Mouse (Mus musculus): ENCODE results near the gene Vps8. TPM values are rescaled to one million over a fixed set of nuclear protein-coding genes. Genes with fewer than 3 reads are reported as not detected.

Gene Vps8
- polyA plus RNA-seq, 1 experiment from 2014 or later, result 7.0 TPM

- Histone ChIP-seq H3K27ac (replicated peaks) (peak overlapping the region; percentile 71), H3K27me3 (ENCODE audit: control insufficient read depth, insufficient read depth, low read length) (no peaks in the 10 kb centered on the region), H3K4me1 (replicated peaks; ENCODE audit: control insufficient read depth, insufficient read depth) (no peaks in the 10 kb centered on the region), H3K4me3 (ENCODE audit: low read depth, low read length) (no peak overlapping the region), H3K36me3 (ENCODE audit: control insufficient read depth, insufficient read depth, low read length) (no peaks in the 10 kb centered on the region), H3K9me3 (ENCODE audit: control insufficient read depth, low read length) (no peaks in the 10 kb centered on the region), H3K9ac (ENCODE audit: low read length) (no peak overlapping the region), H3K4me2 (replicated peaks; ENCODE audit: low read depth) (no peak overlapping the region)
- DNase-seq (ENCODE audit: low spot score) (no peak), ATAC-seq (ENCODE audit: low FRiP score, low TSS enrichment) (peak; percentile 65; the same call in 1 of the 2 replicates)
- WGBS, result 43% methylated on average over 4 of the region's 4 CpGs
- TF ChIP-seq EP300 (optimal IDR thresholded peaks at IDR 0.05) (no peak), CTCF (IDR thresholded peaks at IDR 0.05; ENCODE audit: low read depth) (no peak)
These were observed 76.1 kb downstream of the Vps8 start for GRCm38 (mm10) chr16:21498984-21499383.

GRCm38 (mm10) chr16:21499656-21500055 is 76.7 kb downstream of the Vps8 start:
- WGBS, result 53% methylated on average over 7 of the region's 7 CpGs
- TF ChIP-seq CTCF (IDR thresholded peaks at IDR 0.05; ENCODE audit: low read depth) (no peak), EP300 (optimal IDR thresholded peaks at IDR 0.05) (no peak)

DNA sequence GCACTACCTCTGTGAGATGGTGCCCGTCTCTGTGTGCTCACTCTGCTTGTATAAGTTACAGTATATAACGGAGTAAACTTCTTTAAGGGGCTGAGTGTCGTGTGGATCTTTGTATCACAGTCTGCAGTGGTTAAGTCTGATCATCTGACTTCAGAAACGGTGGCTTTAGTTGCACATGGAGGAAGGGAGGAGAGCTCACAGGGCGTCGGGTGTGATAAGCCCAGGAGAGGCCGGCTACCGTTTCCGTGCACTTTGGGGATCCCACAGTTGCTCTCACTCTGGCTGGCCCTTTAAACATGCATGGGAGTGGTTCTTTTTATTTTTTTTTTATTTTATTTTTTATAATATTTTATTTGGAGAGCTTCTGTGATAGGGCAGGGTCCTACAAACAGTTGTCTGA is 95.9 kb downstream of the Vps8 start:
- 64% methylated on average over 9 of the region's 9 CpGs for whole genome bisulfite sequencing
- H3K4me3 ChIP-seq (ENCODE audit: low read depth, low read length), result no peak overlapping the region
- ATAC-seq (ENCODE audit: low FRiP score, low TSS enrichment), result no peak
- H3K9ac ChIP-seq (ENCODE audit: low read length), result no peak overlapping the region
- no peaks in the 10 kb centered on the region for H3K36me3 ChIP-seq (ENCODE audit: control insufficient read depth, insufficient read depth, low read length)
- no peak overlapping the region for H3K27ac ChIP-seq (replicated peaks)
- no peaks in the 10 kb centered on the region for H3K27me3 ChIP-seq (ENCODE audit: control insufficient read depth, insufficient read depth, low read length)
- H3K4me1 ChIP-seq (replicated peaks; ENCODE audit: control insufficient read depth, insufficient read depth), result no peaks in the 10 kb centered on the region
- no peak overlapping the region for H3K4me2 ChIP-seq (replicated peaks; ENCODE audit: low read depth)
- TF ChIP-seq EP300 (optimal IDR thresholded peaks at IDR 0.05), result no peak
- no peak for TF ChIP-seq CTCF (IDR thresholded peaks at IDR 0.05; ENCODE audit: low read depth)
- no peaks in the 10 kb centered on the region for H3K9me3 ChIP-seq (ENCODE audit: control insufficient read depth, low read length)
- DNase-seq (ENCODE audit: low spot score), result no peak

More at GRCm38 (mm10) chr16:21499656-21500055, 76.7 kb downstream of the Vps8 start:
- Histone ChIP-seq H3K4me3 (ENCODE audit: low read depth, low read length) (no peak overlapping the region), H3K9me3 (ENCODE audit: control insufficient read depth, low read length) (no peaks in the 10 kb centered on the region), H3K27ac (replicated peaks) (peak overlapping the region; percentile 71), H3K27me3 (ENCODE audit: control insufficient read depth, insufficient read depth, low read length) (no peaks in the 10 kb centered on the region), H3K4me1 (replicated peaks; ENCODE audit: control insufficient read depth, insufficient read depth) (no peaks in the 10 kb centered on the region), H3K36me3 (ENCODE audit: control insufficient read depth, insufficient read depth, low read length) (no peaks in the 10 kb centered on the region), H3K9ac (ENCODE audit: low read length) (no peak overlapping the region), H3K4me2 (replicated peaks; ENCODE audit: low read depth) (no peak overlapping the region)
- DNase-seq (ENCODE audit: low spot score), result no peak
- no peak for ATAC-seq (ENCODE audit: low FRiP score, low TSS enrichment)

DNA sequence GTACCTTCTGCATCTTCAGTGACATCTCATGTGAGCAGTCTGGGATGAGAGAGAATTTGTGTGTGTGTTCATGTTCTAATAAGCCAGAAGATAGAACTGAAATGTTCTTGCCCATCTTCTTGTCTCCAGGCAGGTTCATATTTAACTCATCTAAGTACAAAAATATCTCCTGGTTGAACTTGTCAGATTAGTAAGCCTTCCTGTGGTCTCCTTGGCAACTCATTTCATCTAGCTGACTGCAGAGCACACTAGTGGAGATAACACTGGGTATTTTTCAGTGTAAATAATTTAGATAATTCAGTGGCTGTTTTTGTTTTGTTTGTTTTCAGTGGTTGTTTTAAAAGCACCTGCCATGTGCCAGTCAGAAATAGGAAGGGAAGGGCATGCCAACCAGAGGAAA is 96.9 kb downstream of the Vps8 start:
- Histone ChIP-seq H3K27me3 (ENCODE audit: control insufficient read depth, insufficient read depth, low read length) (no peaks in the 10 kb centered on the region), H3K9ac (ENCODE audit: low read length) (no peak overlapping the region), H3K27ac (replicated peaks) (no peak overlapping the region), H3K4me1 (replicated peaks; ENCODE audit: control insufficient read depth, insufficient read depth) (no peaks in the 10 kb centered on the region), H3K4me2 (replicated peaks; ENCODE audit: low read depth) (no peak overlapping the region), H3K4me3 (ENCODE audit: low read depth, low read length) (no peak overlapping the region), H3K9me3 (ENCODE audit: control insufficient read depth, low read length) (no peaks in the 10 kb centered on the region), H3K36me3 (ENCODE audit: control insufficient read depth, insufficient read depth, low read length) (no peaks in the 10 kb centered on the region)
- TF ChIP-seq EP300 (optimal IDR thresholded peaks at IDR 0.05), result no peak
- TF ChIP-seq CTCF (IDR thresholded peaks at IDR 0.05; ENCODE audit: low read depth), result no peak
- DNase-seq (ENCODE audit: low spot score) (no peak), ATAC-seq (ENCODE audit: low FRiP score, low TSS enrichment) (no peak)

GRCm38 (mm10) chr16:21523738-21524137 is 100.8 kb downstream of the Vps8 start:
- no peak for ATAC-seq (ENCODE audit: low FRiP score, low TSS enrichment)
- WGBS, result 77% methylated on average over 4 of the region's 4 CpGs
- no peak for TF ChIP-seq CTCF (IDR thresholded peaks at IDR 0.05; ENCODE audit: low read depth)
- no peak for TF ChIP-seq EP300 (optimal IDR thresholded peaks at IDR 0.05)
- Histone ChIP-seq H3K9me3 (ENCODE audit: control insufficient read depth, low read length) (no peaks in the 10 kb centered on the region), H3K36me3 (ENCODE audit: control insufficient read depth, insufficient read depth, low read length) (no peaks in the 10 kb centered on the region), H3K27me3 (ENCODE audit: control insufficient read depth, insufficient read depth, low read length) (no peaks in the 10 kb centered on the region), H3K4me2 (replicated peaks; ENCODE audit: low read depth) (no peak overlapping the region), H3K9ac (ENCODE audit: low read length) (no peak overlapping the region), H3K27ac (replicated peaks) (no peak overlapping the region), H3K4me1 (replicated peaks; ENCODE audit: control insufficient read depth, insufficient read depth) (no peaks in the 10 kb centered on the region), H3K4me3 (ENCODE audit: low read depth, low read length) (no peak overlapping the region)
- DNase-seq (ENCODE audit: low spot score), result no peak

- ATAC-seq (ENCODE audit: low FRiP score, low TSS enrichment) (no peak), DNase-seq (ENCODE audit: low spot score) (no peak)
- Histone ChIP-seq H3K27me3 (ENCODE audit: control insufficient read depth, insufficient read depth, low read length) (no peaks in the 10 kb centered on the region), H3K9ac (ENCODE audit: low read length) (no peak overlapping the region), H3K27ac (replicated peaks) (no peak overlapping the region), H3K9me3 (ENCODE audit: control insufficient read depth, low read length) (no peaks in the 10 kb centered on the region), H3K4me2 (replicated peaks; ENCODE audit: low read depth) (no peak overlapping the region), H3K4me1 (replicated peaks; ENCODE audit: control insufficient read depth, insufficient read depth) (no peaks in the 10 kb centered on the region), H3K4me3 (ENCODE audit: low read depth, low read length) (no peak overlapping the region), H3K36me3 (ENCODE audit: control insufficient read depth, insufficient read depth, low read length) (0 out of 2 replicates have a peak, but pooled peaks cover 2% of the 10 kb centered on the region)
- no peak for TF ChIP-seq CTCF (IDR thresholded peaks at IDR 0.05; ENCODE audit: low read depth)
- no peak for TF ChIP-seq EP300 (optimal IDR thresholded peaks at IDR 0.05)
- 70% methylated on average over 1 of the region's 1 CpGs for WGBS
These were observed 102.5 kb downstream of the Vps8 start for GRCm38 (mm10) chr16:21525376-21525775.

All from stomach, postnatal 0 days (tissue).